Mouse (Mus musculus): ENCODE results near the gene Trim66. TPM values are rescaled to one million over a fixed set of nuclear protein-coding genes. Genes with fewer than 3 reads are reported as not detected.

The Trim66 gene
- total and polyA plus RNA-seq, 3 experiments: 0.02 to 0.49 TPM; not detected in 1

DNA sequence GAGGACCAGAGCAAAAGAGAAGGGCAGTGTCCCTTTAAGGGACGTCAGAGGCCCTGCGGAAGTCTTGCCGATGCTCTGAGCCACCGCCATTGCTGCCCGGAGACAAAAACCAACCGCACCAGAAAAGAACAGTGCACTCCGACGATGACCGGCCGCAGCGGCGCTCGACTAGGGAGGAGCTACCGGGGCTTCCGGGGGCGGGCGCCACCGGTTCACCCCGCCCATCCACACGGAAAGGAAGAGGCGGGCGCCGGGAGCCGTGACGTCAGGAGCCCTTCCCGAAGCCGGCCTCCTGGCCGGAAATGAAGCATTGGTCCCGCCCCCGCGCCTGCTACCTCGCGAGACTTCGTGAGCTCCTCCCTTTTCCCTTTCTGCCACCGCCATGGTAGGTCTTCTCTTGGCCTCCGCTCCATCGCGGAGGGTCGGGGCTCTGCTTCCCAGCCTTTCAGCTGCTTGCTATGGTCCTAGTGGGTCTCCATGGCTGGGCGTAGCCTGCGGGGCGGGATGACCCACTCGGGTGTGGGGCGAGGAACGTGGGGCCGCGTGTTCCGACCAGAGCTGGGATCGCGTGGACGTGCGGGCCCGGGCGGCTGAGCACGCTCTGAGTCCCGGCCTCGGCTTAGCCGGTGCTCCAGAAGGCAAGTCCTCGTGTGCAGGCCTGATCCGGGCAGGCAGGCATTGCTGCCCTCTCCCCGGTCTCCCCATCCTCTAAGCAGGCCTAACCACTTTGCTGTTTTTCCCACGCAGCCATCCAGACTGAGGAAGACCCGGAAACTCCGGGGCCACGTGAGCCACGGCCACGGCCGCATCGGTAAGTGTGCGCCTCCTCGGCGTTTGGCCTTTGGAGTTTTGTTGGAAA is 11.1 kb upstream of the Trim66 start, which contains the start of gene Rpl27a:
Gene Rpl27a (plus strand): TSS at position 310 of the 859 bp plus-strand sequence.
- no peaks in the 10 kb centered on the region for H3K9me3 ChIP-seq (replicated peaks)
- H3K4me3 ChIP-seq (ENCODE audit: low read depth, low read length): peak within 1 kb of the TSS; percentile 92
- peak; percentile 81 for ATAC-seq (ENCODE audit: extremely low read depth, insufficient number of reproducible peaks, low FRiP score, poor library complexity, severe bottlenecking)
- TF ChIP-seq TAL1 (conservative IDR thresholded peaks at IDR 0.05; ENCODE audit: low read depth, low read length): no peak
- no peak for TF ChIP-seq GATA2 (IDR thresholded peaks at IDR 0.05; ENCODE audit: borderline replicate concordance, low read depth, low read length)
- TF ChIP-seq CTCF (IDR thresholded peaks at IDR 0.05; ENCODE audit: low read depth, low read length): no peak
- TF ChIP-seq GATA1 (IDR thresholded peaks at IDR 0.05; ENCODE audit: borderline replicate concordance, low read length): no peak
- no peak for TF ChIP-seq POLR2AphosphoS5 (IDR thresholded peaks at IDR 0.05; ENCODE audit: insufficient replicate concordance, low read depth, low read length)
- H3K36me3 ChIP-seq (replicated peaks): peaks cover 49% of the 10 kb centered on the region
- H3K27me3 ChIP-seq (ENCODE audit: insufficient read depth, low read length): no peaks in the 10 kb centered on the region
- peaks cover 47% of the 10 kb centered on the region for H3K4me1 ChIP-seq (ENCODE audit: insufficient read depth, low read depth, low read length)
- DNase-seq (ENCODE audit: low spot score): peak; percentile 94

DNA sequence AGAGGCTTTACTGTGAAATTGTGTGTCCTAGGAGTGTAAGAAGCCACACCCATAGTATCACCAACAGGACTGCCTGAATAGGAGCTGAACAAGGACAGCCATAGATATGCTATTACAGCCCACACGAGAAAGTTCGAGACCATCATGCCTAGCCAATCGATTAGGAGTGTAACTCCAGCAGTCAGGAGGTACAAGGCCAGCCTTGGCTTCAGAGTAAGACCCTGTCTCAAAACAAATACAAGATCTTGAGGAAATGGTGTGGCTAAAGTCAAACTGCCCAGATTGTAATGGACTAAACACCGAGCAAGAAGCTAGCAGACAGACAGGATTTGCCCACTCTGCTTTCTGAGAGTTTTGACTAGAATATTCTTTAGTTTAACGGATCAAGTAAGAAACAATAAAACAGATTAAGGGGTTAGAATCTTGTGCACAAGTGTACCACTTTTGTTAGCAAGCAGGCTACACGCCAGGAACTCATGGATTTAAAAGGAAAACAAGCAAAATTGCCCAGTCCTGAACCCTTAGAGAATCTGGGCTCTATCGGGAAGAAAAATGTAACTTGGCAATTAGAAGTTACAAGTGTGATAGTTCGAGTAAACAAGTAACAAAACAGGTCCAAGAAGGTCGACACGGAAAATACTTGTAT is 10.2 kb upstream of the Trim66 start:
- Histone ChIP-seq H3K4me1 (ENCODE audit: insufficient read depth, low read depth, low read length) (peaks cover 47% of the 10 kb centered on the region), H3K36me3 (replicated peaks) (peaks cover 40% of the 10 kb centered on the region), H3K4me3 (ENCODE audit: low read depth, low read length) (peak overlapping the region; percentile 92), H3K9me3 (replicated peaks) (no peaks in the 10 kb centered on the region), H3K27me3 (ENCODE audit: insufficient read depth, low read length) (no peaks in the 10 kb centered on the region)
- TF ChIP-seq GATA2 (IDR thresholded peaks at IDR 0.05; ENCODE audit: borderline replicate concordance, low read depth, low read length) (no peak), POLR2AphosphoS5 (IDR thresholded peaks at IDR 0.05; ENCODE audit: insufficient replicate concordance, low read depth, low read length) (no peak), CTCF (IDR thresholded peaks at IDR 0.05; ENCODE audit: low read depth, low read length) (no peak), GATA1 (IDR thresholded peaks at IDR 0.05; ENCODE audit: borderline replicate concordance, low read length) (no peak)
- ATAC-seq (ENCODE audit: extremely low read depth, insufficient number of reproducible peaks, low FRiP score, poor library complexity, severe bottlenecking) (peak; percentile 50), DNase-seq (ENCODE audit: low spot score) (peak; percentile 43)

DNA sequence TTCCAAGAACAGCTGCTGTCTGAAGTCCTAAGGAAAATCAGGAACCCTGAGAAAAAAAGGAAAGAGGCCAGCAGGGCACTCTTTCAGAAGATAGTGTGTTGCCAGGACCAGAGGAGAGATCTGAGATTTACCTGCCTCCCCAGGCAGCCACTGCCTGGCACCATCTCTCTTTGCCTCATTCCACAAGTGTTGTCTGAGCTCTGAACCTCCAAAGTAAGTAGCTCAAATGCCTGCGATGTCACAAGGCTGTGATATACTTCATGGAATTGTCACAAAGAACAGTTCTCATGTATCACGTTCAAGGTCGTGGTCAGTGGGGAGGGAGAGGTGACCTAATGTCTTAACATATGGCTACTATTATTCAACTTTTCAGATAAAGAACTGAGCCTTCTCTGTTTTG is 8.6 kb upstream of the Trim66 start:
- no peak for ATAC-seq (ENCODE audit: extremely low read depth, insufficient number of reproducible peaks, low FRiP score, poor library complexity, severe bottlenecking)
- H3K27me3 ChIP-seq (ENCODE audit: insufficient read depth, low read length): no peaks in the 10 kb centered on the region
- no peak overlapping the region for H3K4me3 ChIP-seq (ENCODE audit: low read depth, low read length)
- H3K36me3 ChIP-seq (replicated peaks): peaks cover 24% of the 10 kb centered on the region
- TF ChIP-seq TAL1 (conservative IDR thresholded peaks at IDR 0.05; ENCODE audit: low read depth, low read length): no peak
- no peak for TF ChIP-seq CTCF (IDR thresholded peaks at IDR 0.05; ENCODE audit: low read depth, low read length)
- no peak for TF ChIP-seq POLR2AphosphoS5 (IDR thresholded peaks at IDR 0.05; ENCODE audit: insufficient replicate concordance, low read depth, low read length)
- TF ChIP-seq GATA1 (IDR thresholded peaks at IDR 0.05; ENCODE audit: borderline replicate concordance, low read length): no peak
- TF ChIP-seq GATA2 (IDR thresholded peaks at IDR 0.05; ENCODE audit: borderline replicate concordance, low read depth, low read length): no peak
- no peaks in the 10 kb centered on the region for H3K9me3 ChIP-seq (replicated peaks)
- H3K4me1 ChIP-seq (ENCODE audit: insufficient read depth, low read depth, low read length): peaks cover 46% of the 10 kb centered on the region
- DNase-seq (ENCODE audit: low spot score): no peak

DNA sequence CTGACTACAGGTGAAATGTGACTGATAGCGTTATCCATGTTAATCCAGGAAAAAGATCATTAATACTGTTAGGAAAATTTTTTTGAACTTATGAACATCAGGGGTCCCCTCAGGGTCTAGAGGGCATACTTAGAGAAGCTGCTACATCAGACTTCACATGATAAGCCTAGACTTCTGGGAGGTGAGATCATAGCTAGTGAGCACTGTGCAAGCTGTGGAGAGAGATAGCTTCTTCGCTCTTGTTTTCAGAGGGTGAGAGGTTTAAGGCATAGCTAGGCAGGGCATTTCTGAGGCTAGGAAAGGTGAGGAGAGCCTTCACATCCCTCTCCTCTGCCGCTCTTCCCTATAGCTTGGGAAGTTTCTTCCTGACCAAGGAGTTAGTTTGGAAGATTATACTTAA is 3.9 kb upstream of the Trim66 start:
- Histone ChIP-seq H3K4me3 (ENCODE audit: low read depth, low read length) (no peak overlapping the region), H3K36me3 (replicated peaks) (no peaks in the 10 kb centered on the region), H3K9me3 (replicated peaks) (no peaks in the 10 kb centered on the region), H3K4me1 (ENCODE audit: insufficient read depth, low read depth, low read length) (peaks cover 60% of the 10 kb centered on the region), H3K27me3 (ENCODE audit: insufficient read depth, low read length) (no peaks in the 10 kb centered on the region; the same call in 1 of the 2 replicates)
- ATAC-seq (ENCODE audit: extremely low read depth, insufficient number of reproducible peaks, low FRiP score, poor library complexity, severe bottlenecking): no peak
- no peak for DNase-seq (ENCODE audit: low spot score)
- TF ChIP-seq TAL1 (conservative IDR thresholded peaks at IDR 0.05; ENCODE audit: low read depth, low read length) (peak; percentile 33; the same call in 1 of the 2 replicates), POLR2AphosphoS5 (IDR thresholded peaks at IDR 0.05; ENCODE audit: insufficient replicate concordance, low read depth, low read length) (no peak)

DNA sequence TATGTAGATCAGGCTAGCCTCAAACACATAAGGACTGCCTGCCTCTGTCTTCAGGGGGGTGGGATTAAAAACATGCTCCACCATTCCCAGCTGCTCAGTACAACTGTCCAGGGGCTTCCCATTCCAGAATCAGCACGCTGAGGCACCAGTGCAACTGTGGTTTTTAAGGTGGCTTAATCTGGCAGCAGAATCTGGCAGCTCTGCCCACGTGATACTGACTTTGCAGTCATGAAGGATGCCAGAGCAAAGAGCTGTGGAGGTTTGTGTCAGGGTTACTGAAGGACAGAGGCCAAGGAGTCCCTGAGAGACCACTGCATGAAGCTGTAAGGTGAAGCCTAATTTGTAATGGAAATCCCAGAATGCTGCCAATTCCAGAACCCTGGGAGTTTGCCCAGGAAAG is 2.9 kb upstream of the Trim66 start:
- Histone ChIP-seq H3K9me3 (replicated peaks) (no peaks in the 10 kb centered on the region), H3K36me3 (replicated peaks) (no peaks in the 10 kb centered on the region), H3K4me1 (ENCODE audit: insufficient read depth, low read depth, low read length) (peaks cover 56% of the 10 kb centered on the region), H3K4me3 (ENCODE audit: low read depth, low read length) (peak overlapping the region; percentile 3; the same call in 1 of the 2 replicates), H3K27me3 (ENCODE audit: insufficient read depth, low read length) (no peaks in the 10 kb centered on the region; the same call in 1 of the 2 replicates)
- DNase-seq (ENCODE audit: low spot score): no peak
- TF ChIP-seq CTCF (IDR thresholded peaks at IDR 0.05; ENCODE audit: low read depth, low read length) (no peak), GATA2 (IDR thresholded peaks at IDR 0.05; ENCODE audit: borderline replicate concordance, low read depth, low read length) (no peak)
- peak; percentile 72 for ATAC-seq (ENCODE audit: extremely low read depth, insufficient number of reproducible peaks, low FRiP score, poor library complexity, severe bottlenecking)

DNA sequence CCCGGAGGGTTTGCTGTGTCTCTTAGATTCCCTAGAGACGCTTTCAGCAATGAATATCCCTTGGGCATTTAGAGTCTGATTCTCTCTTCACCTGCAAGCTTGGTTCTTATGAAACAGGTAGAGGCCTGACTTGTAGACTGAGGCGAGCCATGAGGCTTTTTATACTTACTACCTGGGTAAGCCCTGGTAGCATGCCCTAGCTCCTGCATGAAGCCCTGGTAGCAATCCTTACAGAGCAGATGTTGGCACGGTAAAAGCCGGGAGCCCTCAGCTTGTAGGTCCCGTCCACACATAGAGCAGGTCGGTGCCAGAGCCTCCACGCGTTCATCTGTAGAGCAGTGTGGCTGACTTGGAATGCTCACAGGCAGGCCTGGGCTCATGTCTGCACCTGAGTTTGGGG is 362 bp downstream of the Trim66 start:
- Histone ChIP-seq H3K4me1 (ENCODE audit: insufficient read depth, low read depth, low read length) (peaks cover 45% of the 10 kb centered on the region), H3K4me3 (ENCODE audit: low read depth, low read length) (no peak overlapping the region), H3K36me3 (replicated peaks) (no peaks in the 10 kb centered on the region), H3K9me3 (replicated peaks) (no peaks in the 10 kb centered on the region), H3K27me3 (ENCODE audit: insufficient read depth, low read length) (no peaks in the 10 kb centered on the region; the same call in 1 of the 2 replicates)
- TF ChIP-seq CTCF (IDR thresholded peaks at IDR 0.05; ENCODE audit: low read depth, low read length) (no peak), POLR2AphosphoS5 (IDR thresholded peaks at IDR 0.05; ENCODE audit: insufficient replicate concordance, low read depth, low read length) (no peak), GATA1 (IDR thresholded peaks at IDR 0.05; ENCODE audit: borderline replicate concordance, low read length) (no peak), TAL1 (conservative IDR thresholded peaks at IDR 0.05; ENCODE audit: low read depth, low read length) (no peak), GATA2 (IDR thresholded peaks at IDR 0.05; ENCODE audit: borderline replicate concordance, low read depth, low read length) (no peak)
- DNase-seq (ENCODE audit: low spot score) (no peak), ATAC-seq (ENCODE audit: extremely low read depth, insufficient number of reproducible peaks, low FRiP score, poor library complexity, severe bottlenecking) (no peak)
